Mouse (Mus musculus): ENCODE results near the gene Pla2g6. TPM values are rescaled to one million over a fixed set of nuclear protein-coding genes. Genes with fewer than 3 reads are reported as not detected.

The Pla2g6 gene
- total and polyA plus RNA-seq, 2 experiments from 2014 or later, result 17.6 to 26.8 TPM

DNA sequence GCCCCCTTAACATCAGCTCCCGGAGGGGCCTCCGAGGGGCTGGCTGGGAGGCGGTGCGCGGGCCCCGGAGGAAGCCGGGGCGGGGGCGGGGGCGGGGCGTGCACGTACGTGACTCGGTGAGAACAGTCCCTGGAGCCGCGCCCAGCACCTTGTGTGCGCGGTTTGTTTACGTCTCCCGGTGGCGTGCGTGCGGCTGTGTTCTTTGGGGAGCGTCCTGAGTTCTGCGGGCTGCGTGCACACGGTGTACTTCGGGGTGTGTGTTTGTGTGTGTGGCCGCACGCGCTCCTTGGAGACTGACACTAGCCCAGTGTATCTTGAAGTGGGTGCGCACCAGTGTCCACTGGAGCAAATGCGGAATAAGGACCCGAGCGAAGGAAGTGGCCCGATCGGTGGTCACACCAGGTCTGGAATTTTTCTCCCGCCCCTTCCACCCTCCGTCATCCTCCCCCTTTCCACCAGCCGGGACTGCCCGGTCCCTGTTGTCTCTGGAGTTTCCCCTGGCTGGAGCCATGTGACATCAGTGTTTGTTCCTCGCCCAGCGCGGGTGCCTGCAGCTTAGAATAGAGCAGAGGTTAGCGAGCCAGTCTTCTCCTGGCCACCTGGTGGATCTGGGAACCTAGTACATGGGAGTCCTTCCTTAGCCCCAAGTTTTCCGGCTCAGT is 19.8 kb upstream of the Pla2g6 start:
- H3K9me3 ChIP-seq (ENCODE audit: low read length), result no peaks in the 10 kb centered on the region
- ATAC-seq (ENCODE audit: low FRiP score) (peak; percentile 69), DNase-seq (ENCODE audit: low spot score) (peak; percentile 54)
- peak overlapping the region; percentile 66 for H3K9ac ChIP-seq (replicated peaks; ENCODE audit: low read length, poor library complexity, severe bottlenecking)
- H3K27ac ChIP-seq (ENCODE audit: low read depth, low read length), result peak overlapping the region; percentile 55
- peak; percentile 51 for TF ChIP-seq CTCF (IDR thresholded peaks at IDR 0.05)
- H3K36me3 ChIP-seq (ENCODE audit: insufficient read depth, low read length), result no peaks in the 10 kb centered on the region
- H3K4me2 ChIP-seq (ENCODE audit: low read depth, low read length, poor library complexity, severe bottlenecking), result peak overlapping the region; percentile 93
- WGBS, result under 1% methylated on average over 33 of the region's 46 CpGs
- H3K27me3 ChIP-seq (ENCODE audit: insufficient read depth, low read length), result 0 out of 2 replicates have a peak, but pooled peaks cover 6% of the 10 kb centered on the region
- no peaks in the 10 kb centered on the region for H3K4me1 ChIP-seq (ENCODE audit: insufficient read depth, low read length)
- peak overlapping the region; percentile 69 for H3K4me3 ChIP-seq (ENCODE audit: low read depth, low read length)

DNA sequence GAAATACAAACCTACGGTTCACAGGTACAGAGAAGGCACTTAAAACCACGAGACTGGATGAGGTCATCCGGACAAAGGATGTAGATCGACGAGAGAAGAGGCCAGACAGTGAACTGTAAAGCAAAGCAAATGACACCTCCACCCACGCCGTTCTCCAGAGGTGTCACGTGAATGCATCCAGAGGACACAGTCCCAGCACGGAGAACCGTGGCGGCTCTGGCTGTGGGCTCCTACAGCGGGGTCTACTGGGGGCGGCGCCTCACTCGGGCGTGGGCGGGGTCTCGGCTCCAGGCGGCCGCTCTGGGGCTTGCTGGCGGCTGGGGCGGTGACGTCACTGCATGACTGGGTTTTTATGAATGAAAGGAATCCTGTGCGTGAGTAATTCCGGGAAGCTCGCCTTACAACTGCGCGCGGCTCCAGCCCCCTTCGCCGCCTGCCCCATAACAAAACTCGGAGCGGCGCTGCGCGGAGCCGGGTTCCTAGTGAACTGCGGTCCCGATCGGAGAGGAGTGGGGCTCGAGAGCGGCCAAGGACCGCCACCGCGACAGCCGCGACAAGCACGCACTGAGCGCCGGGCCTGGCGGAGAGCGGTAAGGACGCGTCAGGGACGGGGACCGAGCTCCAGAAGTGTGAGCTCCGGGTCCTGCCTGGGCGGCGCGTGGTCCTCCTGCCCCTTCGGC is 19.1 kb upstream of the Pla2g6 start:
- under 1% methylated on average over 60 of the region's 61 CpGs for WGBS
- Histone ChIP-seq H3K27ac (ENCODE audit: low read depth, low read length) (peak overlapping the region; percentile 55), H3K4me3 (ENCODE audit: low read depth, low read length) (peak overlapping the region; percentile 69), H3K9me3 (ENCODE audit: low read length) (no peaks in the 10 kb centered on the region), H3K4me2 (ENCODE audit: low read depth, low read length, poor library complexity, severe bottlenecking) (peak overlapping the region; percentile 93), H3K9ac (replicated peaks; ENCODE audit: low read length, poor library complexity, severe bottlenecking) (peak overlapping the region; percentile 66), H3K36me3 (ENCODE audit: insufficient read depth, low read length) (no peaks in the 10 kb centered on the region), H3K27me3 (ENCODE audit: insufficient read depth, low read length) (0 out of 2 replicates have a peak, but pooled peaks cover 6% of the 10 kb centered on the region), H3K4me1 (ENCODE audit: insufficient read depth, low read length) (no peaks in the 10 kb centered on the region)
- ATAC-seq (ENCODE audit: low FRiP score) (peak; percentile 91), DNase-seq (ENCODE audit: low spot score) (peak; percentile 90)
- TF ChIP-seq CTCF (IDR thresholded peaks at IDR 0.05), result 0 out of 2 replicates have a peak, but pooled peaks have one; percentile 4

DNA sequence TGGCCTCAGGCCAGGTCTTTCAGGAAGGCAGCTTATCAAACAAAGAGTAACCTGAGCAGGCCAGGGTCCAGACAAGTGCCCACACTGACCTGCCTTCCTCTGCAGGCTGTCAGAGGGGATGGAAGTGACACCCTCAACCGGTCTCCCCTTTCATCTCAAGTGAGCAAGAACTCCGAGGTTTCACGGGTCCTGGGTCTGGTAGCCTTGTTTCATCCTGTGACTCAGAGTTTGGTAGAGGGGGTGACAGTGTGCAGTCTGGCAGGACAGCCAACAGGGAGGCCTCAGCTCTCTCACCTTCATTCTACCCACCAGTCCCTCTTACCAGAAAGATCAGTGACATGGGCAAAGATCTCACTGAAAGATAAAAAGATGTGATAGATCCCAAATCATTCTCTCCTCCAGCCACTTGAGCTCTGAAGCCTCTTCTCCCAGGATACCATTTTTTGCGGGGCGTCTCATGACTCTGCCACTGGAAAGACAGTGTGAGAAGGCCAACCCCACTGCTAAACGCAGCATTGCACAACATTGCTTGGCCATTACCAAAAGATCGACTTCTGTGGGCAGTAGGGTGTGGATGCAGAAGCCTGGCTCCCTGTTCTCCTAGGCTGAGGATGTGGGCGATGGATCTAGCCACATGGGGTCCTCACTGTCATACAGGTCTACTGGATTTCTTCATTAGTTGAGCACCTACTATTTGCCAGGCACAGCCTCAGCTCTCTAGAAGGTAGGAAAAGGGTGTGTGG is 18.0 kb upstream of the Pla2g6 start, which contains the start of gene Maff:
TSS of gene Maff (plus strand) at position 571 of the 743 bp plus-strand sequence.
- peak within 1 kb of the TSS; percentile 93 for H3K4me2 ChIP-seq (ENCODE audit: low read depth, low read length, poor library complexity, severe bottlenecking)
- H3K9me3 ChIP-seq (ENCODE audit: low read length), result no peaks in the 10 kb centered on the region

DNA sequence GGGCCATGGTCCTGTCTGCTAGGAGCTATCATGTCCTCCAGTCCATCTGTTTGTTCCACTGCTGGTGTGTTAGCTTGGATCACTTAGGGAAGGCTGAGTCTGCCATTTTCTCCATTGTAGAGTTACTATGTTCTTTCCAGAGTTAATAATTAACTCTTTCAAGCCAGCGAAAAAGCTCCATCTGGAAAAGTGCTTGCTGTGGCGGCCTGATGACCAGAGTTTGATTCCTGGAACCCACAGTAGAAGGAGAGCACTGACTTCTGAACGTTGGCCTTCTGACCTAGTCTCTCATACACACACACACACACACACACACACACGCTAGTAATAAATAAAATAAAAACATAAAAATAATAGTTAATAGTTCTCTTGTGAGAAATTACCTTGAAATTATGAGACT is 16.4 kb upstream of the Pla2g6 start:
- ATAC-seq (ENCODE audit: low FRiP score), result no peak
- Histone ChIP-seq H3K27me3 (ENCODE audit: insufficient read depth, low read length) (0 out of 2 replicates have a peak, but pooled peaks cover 6% of the 10 kb centered on the region), H3K4me1 (ENCODE audit: insufficient read depth, low read length) (no peaks in the 10 kb centered on the region), H3K27ac (ENCODE audit: low read depth, low read length) (no peak overlapping the region), H3K36me3 (ENCODE audit: insufficient read depth, low read length) (no peaks in the 10 kb centered on the region), H3K9ac (replicated peaks; ENCODE audit: low read length, poor library complexity, severe bottlenecking) (no peak overlapping the region), H3K9me3 (ENCODE audit: low read length) (no peaks in the 10 kb centered on the region), H3K4me2 (ENCODE audit: low read depth, low read length, poor library complexity, severe bottlenecking) (no peak overlapping the region), H3K4me3 (ENCODE audit: low read depth, low read length) (no peak overlapping the region)
- WGBS, result 80% methylated on average over 4 of the region's 4 CpGs
- no peak for TF ChIP-seq CTCF (IDR thresholded peaks at IDR 0.05)
- DNase-seq (ENCODE audit: low spot score), result no peak

More for the DNA sequence above, 18.0 kb upstream of the Pla2g6 start, which contains the start of gene Maff:
- H3K36me3 ChIP-seq (ENCODE audit: insufficient read depth, low read length), result no peaks in the 10 kb centered on the region
- no peak for DNase-seq (ENCODE audit: low spot score)
- TF ChIP-seq CTCF (IDR thresholded peaks at IDR 0.05), result no peak
- no peaks in the 10 kb centered on the region for H3K4me1 ChIP-seq (ENCODE audit: insufficient read depth, low read length)
- H3K9ac ChIP-seq (replicated peaks; ENCODE audit: low read length, poor library complexity, severe bottlenecking), result peak within 1 kb of the TSS; percentile 66
- H3K27me3 ChIP-seq (ENCODE audit: insufficient read depth, low read length), result 0 out of 2 replicates have a peak, but pooled peaks cover 6% of the 10 kb centered on the region
- H3K4me3 ChIP-seq (ENCODE audit: low read depth, low read length), result peak within 1 kb of the TSS; percentile 69
- 51% methylated on average over 8 of the region's 8 CpGs for WGBS
- no peak for ATAC-seq (ENCODE audit: low FRiP score)
- peak within 1 kb of the TSS; percentile 55 for H3K27ac ChIP-seq (ENCODE audit: low read depth, low read length)

DNA sequence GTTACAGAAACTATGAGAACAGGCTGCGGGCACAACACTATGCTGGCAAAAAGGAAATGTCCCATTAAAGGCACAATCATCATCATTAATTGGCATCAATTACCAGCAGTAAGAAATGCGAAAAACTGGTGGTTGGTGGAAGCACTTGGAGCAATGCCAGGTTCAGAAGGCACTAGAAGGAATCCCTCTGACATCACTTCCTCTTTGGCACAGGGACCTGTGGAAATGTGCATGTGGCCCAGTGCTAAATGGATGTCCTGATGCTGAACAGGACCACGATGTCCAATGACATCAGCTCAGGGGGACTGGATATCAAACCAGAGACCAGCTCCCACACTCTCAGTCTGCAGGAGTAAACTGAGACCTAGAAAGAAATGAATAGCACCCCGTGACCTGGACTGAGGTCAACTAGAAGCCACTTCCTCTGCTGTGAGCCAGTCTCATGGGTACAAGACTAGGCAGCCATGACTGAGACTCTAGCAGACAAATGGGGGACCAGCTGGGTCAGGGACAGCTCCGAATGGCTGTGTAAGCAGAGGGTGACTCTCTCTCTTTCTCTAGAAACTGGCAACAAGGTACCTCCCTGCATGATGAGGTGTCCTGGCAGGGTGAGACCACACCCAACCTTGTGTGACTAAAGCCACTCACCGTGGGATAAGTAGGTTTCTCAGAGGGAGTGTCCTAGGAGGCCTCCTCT is 14.6 kb upstream of the Pla2g6 start:
- no peak for ATAC-seq (ENCODE audit: low FRiP score)
- H3K27me3 ChIP-seq (ENCODE audit: insufficient read depth, low read length), result no peaks in the 10 kb centered on the region
- no peak overlapping the region for H3K27ac ChIP-seq (ENCODE audit: low read depth, low read length)
- no peak overlapping the region for H3K4me3 ChIP-seq (ENCODE audit: low read depth, low read length)
- TF ChIP-seq CTCF (IDR thresholded peaks at IDR 0.05), result no peak
- H3K36me3 ChIP-seq (ENCODE audit: insufficient read depth, low read length), result no peaks in the 10 kb centered on the region
- WGBS, result 79% methylated on average over 6 of the region's 6 CpGs
- no peak overlapping the region for H3K4me2 ChIP-seq (ENCODE audit: low read depth, low read length, poor library complexity, severe bottlenecking)
- no peaks in the 10 kb centered on the region for H3K4me1 ChIP-seq (ENCODE audit: insufficient read depth, low read length)
- DNase-seq (ENCODE audit: low spot score), result no peak
- H3K9ac ChIP-seq (replicated peaks; ENCODE audit: low read length, poor library complexity, severe bottlenecking), result no peak overlapping the region
- H3K9me3 ChIP-seq (ENCODE audit: low read length), result no peaks in the 10 kb centered on the region
